Mouse (Mus musculus): ENCODE measurements at regions not wholly inside any gene's neighbourhood (a gene's known extent, or its start where the extent isn't known, plus 50 kb on each side); places are given as distances from the start of the nearest gene placed in this dataset.

DNA sequence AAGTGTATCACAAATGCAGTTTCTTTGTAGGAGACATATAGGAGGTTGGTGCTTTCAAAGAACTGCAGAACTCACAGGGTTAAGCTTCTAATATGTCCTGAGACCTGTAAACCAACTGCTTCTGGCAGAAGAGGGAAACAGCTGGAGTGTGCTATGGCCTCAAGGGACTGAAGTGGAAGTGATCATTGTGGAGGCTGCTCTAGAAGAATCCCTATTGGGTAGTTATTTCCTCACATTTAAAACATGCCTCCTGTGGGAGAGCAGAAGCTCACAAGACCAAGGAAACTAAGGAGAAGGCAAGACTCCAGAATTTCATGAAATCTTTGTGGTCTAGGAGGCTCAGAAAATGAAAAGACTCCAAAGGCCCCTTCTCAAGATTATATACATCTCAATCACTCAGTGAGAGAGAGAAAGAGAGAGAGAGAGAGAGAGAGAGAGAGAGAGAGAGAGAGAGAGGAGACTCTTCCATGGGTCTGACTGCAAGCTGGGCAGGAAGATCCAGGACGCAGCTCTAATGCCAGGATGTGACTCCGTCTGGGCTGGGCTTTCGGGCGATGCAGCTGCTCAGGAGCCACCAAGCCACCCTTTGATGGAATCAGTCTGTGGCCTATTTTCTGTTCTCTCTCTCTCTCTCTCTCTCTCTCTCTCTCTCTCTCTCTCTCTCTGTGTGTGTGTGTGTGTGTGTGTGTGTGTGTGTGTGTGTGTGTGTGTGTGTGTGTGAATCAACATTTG lies 93.3 kb downstream of the Pdcl3 start:
- no peak for ATAC-seq (replicated peaks; ENCODE audit: insufficient number of reproducible peaks, low FRiP score, low TSS enrichment)
- WGBS (ENCODE audit: insufficient replicate concordance), result 69% methylated on average over 4 of the region's 4 CpGs

GRCm38 (mm10) chr1:39083911-39084826 lies 98.8 kb downstream of the Pdcl3 start:
- 86% methylated on average over 7 of the region's 7 CpGs for WGBS (ENCODE audit: insufficient replicate concordance)
- H3K36me3 ChIP-seq (ENCODE audit: control insufficient read depth, insufficient read depth, low read length), result no peaks in the 10 kb centered on the region
- H3K27ac ChIP-seq (ENCODE audit: low read depth, low read length), result no peak overlapping the region
- H3K4me1 ChIP-seq (ENCODE audit: control insufficient read depth, insufficient read depth, low read length), result no peaks in the 10 kb centered on the region
- no peak overlapping the region for H3K4me2 ChIP-seq
- no peaks in the 10 kb centered on the region for H3K9me3 ChIP-seq (replicated peaks; ENCODE audit: control insufficient read depth, low read length)
- H3K4me3 ChIP-seq (ENCODE audit: low read depth, low read length), result no peak overlapping the region
- H3K9ac ChIP-seq (ENCODE audit: low read depth, low read length), result no peak overlapping the region
- H3K27me3 ChIP-seq (ENCODE audit: control insufficient read depth, insufficient read depth, low read length), result no peaks in the 10 kb centered on the region
- no peak for ATAC-seq (replicated peaks; ENCODE audit: insufficient number of reproducible peaks, low FRiP score, low TSS enrichment)

More for the DNA sequence above, 93.3 kb downstream of the Pdcl3 start:
- Histone ChIP-seq H3K9me3 (replicated peaks; ENCODE audit: control insufficient read depth, low read length) (peaks cover 3% of the 10 kb centered on the region; the same call in 1 of the 2 replicates), H3K4me3 (ENCODE audit: low read depth, low read length) (no peak overlapping the region), H3K9ac (ENCODE audit: low read depth, low read length) (no peak overlapping the region), H3K27me3 (ENCODE audit: control insufficient read depth, insufficient read depth, low read length) (no peaks in the 10 kb centered on the region), H3K4me1 (ENCODE audit: control insufficient read depth, insufficient read depth, low read length) (no peaks in the 10 kb centered on the region), H3K36me3 (ENCODE audit: control insufficient read depth, insufficient read depth, low read length) (no peaks in the 10 kb centered on the region), H3K27ac (ENCODE audit: low read depth, low read length) (no peak overlapping the region), H3K4me2 (no peak overlapping the region)

GRCm38 (mm10) chr1:39086273-39086672 lies 100.9 kb downstream of the Pdcl3 start:
- 76% methylated on average over 11 of the region's 11 CpGs for WGBS (ENCODE audit: insufficient replicate concordance)
- Histone ChIP-seq H3K4me1 (ENCODE audit: control insufficient read depth, insufficient read depth, low read length) (no peaks in the 10 kb centered on the region), H3K4me2 (no peak overlapping the region), H3K36me3 (ENCODE audit: control insufficient read depth, insufficient read depth, low read length) (no peaks in the 10 kb centered on the region), H3K27ac (ENCODE audit: low read depth, low read length) (no peak overlapping the region), H3K27me3 (ENCODE audit: control insufficient read depth, insufficient read depth, low read length) (no peaks in the 10 kb centered on the region), H3K9ac (ENCODE audit: low read depth, low read length) (no peak overlapping the region), H3K4me3 (ENCODE audit: low read depth, low read length) (no peak overlapping the region), H3K9me3 (replicated peaks; ENCODE audit: control insufficient read depth, low read length) (no peaks in the 10 kb centered on the region)
- no peak for ATAC-seq (replicated peaks; ENCODE audit: insufficient number of reproducible peaks, low FRiP score, low TSS enrichment)

- no peaks in the 10 kb centered on the region for H3K36me3 ChIP-seq (ENCODE audit: control insufficient read depth, insufficient read depth, low read length)
- H3K27me3 ChIP-seq (ENCODE audit: control insufficient read depth, insufficient read depth, low read length), result no peaks in the 10 kb centered on the region
- no peak for ATAC-seq (replicated peaks; ENCODE audit: insufficient number of reproducible peaks, low FRiP score, low TSS enrichment)
- WGBS (ENCODE audit: insufficient replicate concordance), result 48% methylated on average over 9 of the region's 9 CpGs
- H3K9me3 ChIP-seq (replicated peaks; ENCODE audit: control insufficient read depth, low read length), result no peaks in the 10 kb centered on the region
- H3K4me2 ChIP-seq, result no peak overlapping the region
- no peak overlapping the region for H3K9ac ChIP-seq (ENCODE audit: low read depth, low read length)
- no peak overlapping the region for H3K27ac ChIP-seq (ENCODE audit: low read depth, low read length)
- H3K4me1 ChIP-seq (ENCODE audit: control insufficient read depth, insufficient read depth, low read length), result no peaks in the 10 kb centered on the region
- no peak overlapping the region for H3K4me3 ChIP-seq (ENCODE audit: low read depth, low read length)
Observed at GRCm38 (mm10) chr1:39089875-39090274, 103.7 kb upstream of the Npas2 start.

GRCm38 (mm10) chr1:39091121-39091520 lies 102.4 kb upstream of the Npas2 start:
- no peaks in the 10 kb centered on the region for H3K9me3 ChIP-seq (replicated peaks; ENCODE audit: control insufficient read depth, low read length)
- H3K36me3 ChIP-seq (ENCODE audit: control insufficient read depth, insufficient read depth, low read length), result no peaks in the 10 kb centered on the region
- H3K4me3 ChIP-seq (ENCODE audit: low read depth, low read length), result no peak overlapping the region
- no peak overlapping the region for H3K27ac ChIP-seq (ENCODE audit: low read depth, low read length)
- no peak overlapping the region for H3K9ac ChIP-seq (ENCODE audit: low read depth, low read length)
- no peaks in the 10 kb centered on the region for H3K4me1 ChIP-seq (ENCODE audit: control insufficient read depth, insufficient read depth, low read length)
- H3K27me3 ChIP-seq (ENCODE audit: control insufficient read depth, insufficient read depth, low read length), result no peaks in the 10 kb centered on the region
- ATAC-seq (replicated peaks; ENCODE audit: insufficient number of reproducible peaks, low FRiP score, low TSS enrichment), result no peak
- WGBS (ENCODE audit: insufficient replicate concordance), result 80% methylated on average over 8 of the region's 8 CpGs
- H3K4me2 ChIP-seq, result no peak overlapping the region

DNA sequence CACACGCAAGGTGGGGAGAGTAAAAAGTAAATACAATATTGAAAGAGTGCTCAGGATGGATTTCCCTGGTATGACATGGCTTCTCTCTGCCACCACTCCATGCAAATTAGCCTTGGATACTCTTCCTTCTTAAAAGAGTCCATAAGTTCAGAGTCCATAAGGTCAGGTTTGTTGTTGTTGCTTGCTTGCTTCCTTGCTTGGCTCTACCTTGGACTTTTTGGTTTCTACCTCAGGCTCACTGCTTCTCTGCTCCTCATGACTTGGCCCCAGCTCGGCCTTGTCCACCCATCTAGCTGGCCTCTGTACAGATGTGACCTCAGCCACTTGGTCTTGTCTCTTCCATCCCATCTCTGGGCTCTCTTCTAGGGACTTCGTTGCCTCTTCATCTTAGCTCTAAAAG lies 101.9 kb upstream of the Npas2 start:
- Histone ChIP-seq H3K9me3 (replicated peaks; ENCODE audit: control insufficient read depth, low read length) (no peaks in the 10 kb centered on the region), H3K4me3 (ENCODE audit: low read depth, low read length) (no peak overlapping the region), H3K27me3 (ENCODE audit: control insufficient read depth, insufficient read depth, low read length) (no peaks in the 10 kb centered on the region), H3K9ac (ENCODE audit: low read depth, low read length) (no peak overlapping the region), H3K27ac (ENCODE audit: low read depth, low read length) (no peak overlapping the region), H3K4me2 (no peak overlapping the region), H3K4me1 (ENCODE audit: control insufficient read depth, insufficient read depth, low read length) (no peaks in the 10 kb centered on the region), H3K36me3 (ENCODE audit: control insufficient read depth, insufficient read depth, low read length) (no peaks in the 10 kb centered on the region)
- WGBS (ENCODE audit: insufficient replicate concordance), result 87% methylated on average over 3 of the region's 3 CpGs
- ATAC-seq (replicated peaks; ENCODE audit: insufficient number of reproducible peaks, low FRiP score, low TSS enrichment), result no peak

- no peaks in the 10 kb centered on the region for H3K4me1 ChIP-seq (ENCODE audit: control insufficient read depth, insufficient read depth, low read length)
- ATAC-seq (replicated peaks; ENCODE audit: insufficient number of reproducible peaks, low FRiP score, low TSS enrichment), result no peak
- no peak overlapping the region for H3K27ac ChIP-seq (ENCODE audit: low read depth, low read length)
- no peak overlapping the region for H3K4me3 ChIP-seq (ENCODE audit: low read depth, low read length)
- H3K9ac ChIP-seq (ENCODE audit: low read depth, low read length), result no peak overlapping the region
- H3K4me2 ChIP-seq, result no peak overlapping the region
- WGBS (ENCODE audit: insufficient replicate concordance), result 69% methylated on average over 4 of the region's 4 CpGs
- no peaks in the 10 kb centered on the region for H3K9me3 ChIP-seq (replicated peaks; ENCODE audit: control insufficient read depth, low read length)
- no peaks in the 10 kb centered on the region for H3K27me3 ChIP-seq (ENCODE audit: control insufficient read depth, insufficient read depth, low read length)
- H3K36me3 ChIP-seq (ENCODE audit: control insufficient read depth, insufficient read depth, low read length), result no peaks in the 10 kb centered on the region
Observed at GRCm38 (mm10) chr1:39093291-39093690, 100.2 kb upstream of the Npas2 start.

DNA sequence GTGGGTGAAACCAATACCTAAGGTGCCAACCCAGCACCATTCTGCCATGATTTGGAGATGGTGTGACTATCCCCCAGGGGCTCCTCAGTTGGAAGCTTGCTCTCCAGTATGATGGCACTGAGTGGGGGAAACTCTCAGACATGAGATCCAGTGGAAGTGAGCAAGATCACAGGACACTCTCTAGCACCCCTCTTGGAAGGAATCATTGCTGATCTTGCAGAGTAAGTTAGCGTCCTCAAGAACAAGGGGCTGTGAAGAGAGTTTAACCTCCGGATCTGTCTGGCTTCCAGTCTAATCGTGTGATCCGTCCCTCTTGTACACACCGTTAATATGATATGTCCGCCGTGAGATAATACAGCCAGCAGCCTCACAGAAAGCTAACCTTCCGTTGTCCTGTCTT lies 99.5 kb upstream of the Npas2 start:
- Histone ChIP-seq H3K9ac (ENCODE audit: low read depth, low read length) (no peak overlapping the region), H3K27me3 (ENCODE audit: control insufficient read depth, insufficient read depth, low read length) (no peaks in the 10 kb centered on the region), H3K27ac (ENCODE audit: low read depth, low read length) (no peak overlapping the region), H3K4me3 (ENCODE audit: low read depth, low read length) (no peak overlapping the region), H3K4me1 (ENCODE audit: control insufficient read depth, insufficient read depth, low read length) (no peaks in the 10 kb centered on the region), H3K4me2 (no peak overlapping the region), H3K36me3 (ENCODE audit: control insufficient read depth, insufficient read depth, low read length) (no peaks in the 10 kb centered on the region), H3K9me3 (replicated peaks; ENCODE audit: control insufficient read depth, low read length) (no peaks in the 10 kb centered on the region)
- 81% methylated on average over 8 of the region's 8 CpGs for WGBS (ENCODE audit: insufficient replicate concordance)
- no peak for ATAC-seq (replicated peaks; ENCODE audit: insufficient number of reproducible peaks, low FRiP score, low TSS enrichment)
